Mouse (Mus musculus) gastrocnemius, adult 18-20 months (tissue): Measurements from ENCODE around the gene Pold1. TPM values are rescaled to one million over a fixed set of nuclear protein-coding genes. Genes with fewer than 3 reads are reported as not detected.

Experiments
- DNase-seq: peaks from one replicate; pipeline ENCODE4 v3.0.0; 2021; ENCODE audit warnings: low spot score
- total RNA-seq, 2 experiments: library from RNA; stranded (reverse); gene quantifications; 2 replicates each; pipeline ENCODE4 v1.2.3; 2021

Pold1 gene
- total RNA-seq, 2 experiments from 2014 or later, result 4.6 to 4.8 TPM

GRCm38 (mm10) chr7:44582709-44583108, 34.1 kb upstream of the Pold1 start:
- no peak for DNase-seq

- DNase-seq, result no peak
Observed at GRCm38 (mm10) chr7:44581637-44582036, 33.0 kb upstream of the Pold1 start.

GRCm38 (mm10) chr7:44576333-44576844, 27.7 kb upstream of the Pold1 start:
- no peak for DNase-seq

GRCm38 (mm10) chr7:44572956-44573484, 24.4 kb upstream of the Pold1 start:
- DNase-seq, result no peak

- DNase-seq, result no peak
Observed at GRCm38 (mm10) chr7:44572213-44572701, 23.6 kb upstream of the Pold1 start, which contains the start of gene Napsa. Gene Napsa (plus strand): TSS chr7:44572380.

GRCm38 (mm10) chr7:44571811-44572210, 23.2 kb upstream of the Pold1 start:
- DNase-seq, result no peak

GRCm38 (mm10) chr7:44570989-44571388, 22.3 kb upstream of the Pold1 start:
- no peak for DNase-seq

GRCm38 (mm10) chr7:44568803-44569202, 20.2 kb upstream of the Pold1 start:
- no peak for DNase-seq

- no peak for DNase-seq
Observed at GRCm38 (mm10) chr7:44565414-44565813, 16.8 kb upstream of the Pold1 start.

GRCm38 (mm10) chr7:44564486-44564885, 15.8 kb upstream of the Pold1 start:
- DNase-seq, result no peak

GRCm38 (mm10) chr7:44563284-44563683, 14.6 kb upstream of the Pold1 start:
- no peak for DNase-seq

- peak; percentile 75 for DNase-seq
Observed at GRCm38 (mm10) chr7:44560435-44561400, 12.1 kb upstream of the Pold1 start.

- DNase-seq, result no peak
Observed at GRCm38 (mm10) chr7:44557629-44558028, 9.0 kb upstream of the Pold1 start.

- peak; percentile 97 for DNase-seq
Observed at GRCm38 (mm10) chr7:44553826-44554225, 5.2 kb upstream of the Pold1 start, which contains the start of gene Nr1h2. Gene Nr1h2 (minus strand): TSS chr7:44553951.

GRCm38 (mm10) chr7:44553196-44553764, 4.6 kb upstream of the Pold1 start:
- peak; percentile 79 for DNase-seq

GRCm38 (mm10) chr7:44552141-44552908, 3.7 kb upstream of the Pold1 start:
- no peak for DNase-seq

- no peak for DNase-seq
Observed at GRCm38 (mm10) chr7:44551731-44552130, 3.1 kb upstream of the Pold1 start.

GRCm38 (mm10) chr7:44551301-44551700, 2.7 kb upstream of the Pold1 start:
- DNase-seq, result no peak

- no peak for DNase-seq
Observed at GRCm38 (mm10) chr7:44550409-44550678, 1.7 kb upstream of the Pold1 start.

GRCm38 (mm10) chr7:44549621-44550408, 1.2 kb upstream of the Pold1 start:
- DNase-seq, result no peak

GRCm38 (mm10) chr7:44547725-44548124, 924 bp downstream of the Pold1 start:
- DNase-seq, result no peak
